Mouse (Mus musculus) layer of hippocampus, adult 2 months (tissue): ENCODE measurements around the gene Platr25. TPM values are rescaled to one million over a fixed set of nuclear protein-coding genes. Genes with fewer than 3 reads are reported as not detected.

Experiments used
- microRNA-seq, 2 experiments: library from miRNA; unstranded; fragments of <30 nt; microRNA quantifications; one replicate each; pipeline ENCODE4 v1.2.0; 2021
- total RNA-seq, 2 experiments: library from RNA; stranded (reverse); gene quantifications; 2 replicates each; pipeline ENCODE4 v1.2.3; 2021

Gene Platr25
- total RNA-seq, 2 experiments from 2014 or later: 13.0 to 14.5 TPM

Small RNA genes within 50 kb of the gene (microRNA-seq; reads per million reads assigned to microRNA genes)
- 0 reads per million in 2 experiments for gene Gm24020
- gene Gm24588: 0 reads per million in 2 experiments
- gene Mir713: 0 reads per million in 2 experiments

Other genes with a start within 250 kb of the Platr25 start
- gene Zfp935, start 202.2 kb downstream of the Platr25 start, total RNA-seq: 1 to 10 TPM; 1.6 to 2.0 TPM
- gene Zfp934, start 189.5 kb downstream of the Platr25 start, total RNA-seq: 1 to 10 TPM; 7.9 to 8.4 TPM
- gene 6720489N17Rik, start 136.5 kb downstream of the Platr25 start, total RNA-seq: 1 to 10 TPM; 4.5 to 4.8 TPM
- 1 to 10 TPM; 7.7 to 8.3 TPM for gene Gm5141, start 25.1 kb upstream of the Platr25 start, total RNA-seq
- not detected for gene Fbp2, start 97.7 kb upstream of the Platr25 start, total RNA-seq
- under 1 TPM in 1 of 2 experiments, not detected in 1; 0.61 TPM for gene Fbp1, start 127.6 kb upstream of the Platr25 start, total RNA-seq
- 10 to 100 TPM; 89.8 to 91.4 TPM for gene 2010111I01Rik, start 204.2 kb upstream of the Platr25 start, total RNA-seq